Mouse (Mus musculus) urinary bladder, postnatal 36 days (tissue): Measurements from ENCODE around the gene Gm42420.
A peak's percentile ranks its signal among the peaks of the same experiment; 100 is the strongest.

Experiments
- DNase-seq, 2 experiments: peaks; one replicate each; pipeline ENCODE4 v3.0.0; 2022; ENCODE audit warnings: low spot score in 2 of 2, mixed read lengths in 1 of 2

Gene Gm42420

DNA sequence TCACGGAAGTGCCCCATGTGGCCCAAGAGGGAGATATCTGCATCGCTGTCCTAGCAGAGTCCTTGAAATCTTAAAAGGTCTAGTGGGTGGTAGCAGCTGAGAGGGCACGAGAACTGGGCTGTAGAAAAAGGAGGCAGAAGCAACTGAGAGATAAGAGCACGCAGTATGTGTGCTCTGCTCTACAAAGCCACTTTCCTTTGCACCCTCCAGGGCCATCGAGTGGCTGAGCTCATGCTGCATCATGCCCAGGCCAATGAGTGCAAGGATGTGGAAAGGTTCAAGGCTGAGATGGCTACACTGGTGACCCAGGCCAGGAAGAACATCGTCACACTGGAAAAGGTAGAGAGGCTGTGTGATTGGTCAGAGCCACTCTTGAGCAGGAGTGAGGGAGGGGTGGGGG, at the start of gene Gm42420:
TSS of gene Gm42420 (plus strand) at position 237 of the 400 bp plus-strand sequence.
- no peak for DNase-seq

DNA sequence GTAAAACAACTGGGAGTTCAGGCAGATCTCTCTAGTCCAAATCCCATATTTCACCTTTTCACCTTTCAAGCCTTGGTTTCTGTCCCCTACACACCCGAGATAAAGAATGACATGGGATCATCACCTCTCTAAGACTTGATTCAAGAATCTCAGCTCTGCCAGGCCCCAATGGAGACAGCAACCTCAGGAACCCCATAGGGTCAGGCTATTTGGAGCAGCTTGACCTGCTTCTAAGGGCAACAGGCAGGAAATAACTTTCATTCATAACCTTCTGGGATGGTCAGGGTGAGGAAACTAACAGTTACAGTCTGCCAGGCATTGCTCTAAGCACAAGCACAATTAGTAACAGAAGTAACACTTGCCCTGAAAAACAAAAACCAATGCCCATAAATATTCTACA, 48.9 kb upstream of the Gm42420 start:
- DNase-seq: no peak

DNA sequence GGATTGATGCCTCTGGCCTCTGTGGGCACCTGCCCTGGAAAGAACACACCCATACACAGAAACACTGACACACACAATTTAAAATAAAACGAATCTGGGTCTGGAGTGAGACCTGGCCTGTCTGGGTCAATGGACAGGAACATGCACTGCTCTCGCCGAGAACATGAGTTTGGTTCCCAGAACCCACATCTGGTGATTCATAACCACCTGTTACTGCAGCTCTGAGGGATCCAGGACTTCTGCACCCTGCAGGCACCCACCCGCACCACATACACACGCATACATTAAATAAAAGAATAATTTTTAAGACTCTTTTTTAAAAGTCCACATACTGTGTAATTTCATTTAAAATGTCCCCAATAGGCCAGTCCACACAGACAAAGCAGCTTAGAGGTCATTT, 48.3 kb upstream of the Gm42420 start:
- DNase-seq: no peak

DNA sequence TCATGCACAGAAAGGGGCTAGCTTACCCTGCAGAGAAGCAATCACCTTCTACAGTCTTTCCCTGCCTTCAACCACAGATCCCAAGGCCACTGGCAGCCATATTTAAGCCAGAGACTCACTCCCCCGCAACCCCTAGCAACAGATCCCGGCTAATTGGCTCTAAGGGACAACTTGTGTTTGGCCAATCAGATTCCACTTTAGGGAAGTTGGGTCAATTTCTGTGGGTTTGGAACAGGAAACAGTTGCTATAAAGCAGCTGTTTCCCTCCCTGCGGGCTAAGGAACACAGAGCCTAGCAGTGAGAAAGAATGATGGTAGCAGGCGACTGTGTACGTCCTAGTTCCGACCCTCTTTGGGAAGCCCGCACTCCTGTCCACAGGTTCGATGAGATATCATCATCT, 47.3 kb upstream of the Gm42420 start:
- no peak for DNase-seq

DNA sequence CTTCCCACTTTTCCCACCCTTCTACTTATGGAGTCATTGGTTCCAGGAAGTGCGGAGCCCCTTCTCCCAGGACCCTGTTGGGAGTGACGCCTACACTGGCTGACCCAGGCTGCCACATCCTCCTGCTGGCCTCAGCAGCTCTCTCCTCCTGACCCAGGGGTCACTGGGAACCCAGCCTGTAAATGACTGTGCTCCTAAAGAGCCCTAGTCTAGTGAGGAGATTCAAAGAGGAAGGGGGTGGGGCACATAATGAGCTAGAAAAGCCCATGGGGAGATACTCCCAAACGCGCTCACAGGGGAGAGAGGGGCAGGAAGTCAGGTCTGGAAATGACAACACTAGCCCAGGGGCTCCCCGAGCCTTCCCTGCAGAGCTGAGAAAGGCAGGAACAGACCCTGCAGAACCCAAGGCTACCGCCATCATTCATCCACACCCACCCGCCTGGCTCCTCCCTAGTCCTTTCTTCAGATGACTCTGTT, 45.8 kb upstream of the Gm42420 start:
- DNase-seq: peak in 1 of 2 experiments; percentile 15

DNA sequence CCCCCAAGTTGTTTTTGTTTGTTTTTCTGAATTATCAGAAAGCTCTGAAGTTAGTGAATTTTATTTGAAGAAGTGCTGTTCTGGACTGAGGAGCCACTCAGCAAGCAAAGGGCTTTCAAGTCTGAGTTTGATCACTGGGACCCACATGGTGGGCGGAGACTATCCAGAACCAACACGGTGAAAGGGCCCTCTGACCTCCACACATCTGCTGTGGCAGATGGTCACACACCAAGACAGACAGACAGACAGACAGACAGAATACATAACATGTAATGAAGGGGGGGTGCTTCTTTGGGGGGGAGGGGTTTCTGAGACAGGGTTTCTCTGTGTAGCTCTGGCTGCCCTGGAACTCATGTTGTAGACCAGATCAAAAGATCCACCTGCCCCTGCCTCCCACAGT, 45.0 kb upstream of the Gm42420 start:
- no peak for DNase-seq

DNA sequence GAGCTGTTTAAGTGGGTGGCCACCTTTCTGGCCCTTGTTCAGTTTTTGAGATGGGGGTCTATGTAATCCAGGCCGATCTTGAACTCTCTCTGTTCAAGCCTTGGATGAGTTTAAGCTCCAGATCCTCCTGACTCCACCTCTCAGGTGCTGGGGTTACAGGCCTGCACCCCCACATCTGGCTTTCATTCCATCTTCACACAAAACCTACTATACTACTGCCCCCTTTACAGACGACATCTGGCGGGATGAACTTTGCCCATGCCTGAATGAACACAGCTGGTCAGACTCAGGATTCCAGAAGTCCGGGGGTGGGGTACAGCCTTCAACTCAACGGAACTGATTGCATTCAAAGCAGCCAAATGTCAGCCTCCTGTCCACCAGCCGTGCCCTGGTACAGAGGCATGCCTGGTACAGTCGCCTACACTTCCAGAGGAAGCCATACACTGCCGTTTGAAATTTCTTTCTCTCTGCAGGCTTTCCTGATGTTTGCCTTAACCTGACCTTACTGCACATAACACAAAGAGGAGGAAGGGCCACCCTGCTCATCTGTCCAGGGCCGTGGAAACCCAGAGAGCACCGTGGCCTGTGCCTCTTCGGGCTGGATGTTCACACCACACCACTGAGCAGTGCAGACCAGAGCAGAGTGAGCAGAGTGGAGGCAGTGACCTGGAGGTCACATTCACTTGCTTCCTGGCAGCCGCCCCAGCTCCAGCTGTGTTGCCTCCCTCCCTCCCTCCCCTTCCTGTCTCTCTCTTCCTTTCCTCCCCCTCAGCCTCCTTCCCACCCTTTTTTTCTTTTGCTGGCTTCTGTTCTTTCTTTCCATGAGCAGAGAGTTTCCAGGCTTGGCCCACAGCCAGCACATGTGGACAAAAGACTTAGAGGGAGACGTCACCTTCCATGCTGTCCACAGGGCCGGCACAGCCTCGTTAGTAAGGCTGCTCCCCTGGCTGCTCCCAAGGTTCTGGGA, 42.6 kb upstream of the Gm42420 start:
- DNase-seq: peak; percentile 30 to 61

DNA sequence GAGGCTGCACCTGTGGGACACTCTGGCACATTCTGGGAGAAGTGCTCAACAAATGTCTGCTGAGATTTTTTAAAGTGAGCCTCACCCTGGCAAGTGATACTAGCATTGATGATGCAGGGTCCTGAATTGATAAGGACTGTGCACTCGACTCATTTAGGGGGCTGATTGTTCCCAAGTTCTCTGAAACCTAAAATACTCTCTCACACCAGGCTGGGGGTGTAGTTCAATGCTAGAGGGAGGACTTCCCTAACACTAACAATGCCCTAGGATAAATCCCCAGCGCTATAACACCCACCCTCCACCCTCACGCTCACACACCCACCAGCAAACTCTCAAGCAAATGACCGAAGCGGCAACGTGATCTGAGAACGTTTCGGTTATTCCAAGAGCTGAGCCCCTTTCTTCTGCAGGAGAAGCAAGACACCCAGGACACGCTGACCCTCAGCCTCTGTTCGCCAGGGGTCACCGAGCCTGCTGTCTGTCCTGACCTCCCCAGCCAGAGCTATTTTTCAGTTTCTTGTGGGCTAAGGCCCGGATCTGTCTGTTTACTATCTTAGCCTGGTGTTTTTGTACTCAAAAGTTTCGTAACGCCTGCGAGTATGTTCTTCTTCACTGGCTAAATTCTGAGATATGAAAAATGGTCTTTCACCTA, 41.7 kb upstream of the Gm42420 start:
- peak in 1 of 2 experiments; percentile 25 for DNase-seq

DNA sequence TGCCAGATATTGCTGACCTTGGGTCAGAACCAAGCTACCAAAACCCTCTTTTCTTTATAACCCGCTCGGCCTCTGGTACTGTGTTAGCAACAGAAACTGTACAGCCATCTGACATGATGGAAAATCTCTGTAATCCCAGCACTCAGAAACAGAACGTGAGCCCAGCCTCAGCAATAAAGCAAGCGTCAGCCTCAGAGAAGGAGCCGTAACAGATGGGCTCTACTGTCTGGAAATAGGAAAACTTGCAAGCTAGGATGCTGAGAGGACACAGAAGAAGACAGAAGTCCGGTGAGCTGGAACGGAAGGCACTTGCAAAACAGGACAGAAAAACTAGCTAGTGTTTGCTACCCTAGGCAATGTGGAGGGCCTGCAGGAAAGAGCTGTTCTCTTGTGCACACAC, 40.1 kb upstream of the Gm42420 start:
- DNase-seq: no peak

DNA sequence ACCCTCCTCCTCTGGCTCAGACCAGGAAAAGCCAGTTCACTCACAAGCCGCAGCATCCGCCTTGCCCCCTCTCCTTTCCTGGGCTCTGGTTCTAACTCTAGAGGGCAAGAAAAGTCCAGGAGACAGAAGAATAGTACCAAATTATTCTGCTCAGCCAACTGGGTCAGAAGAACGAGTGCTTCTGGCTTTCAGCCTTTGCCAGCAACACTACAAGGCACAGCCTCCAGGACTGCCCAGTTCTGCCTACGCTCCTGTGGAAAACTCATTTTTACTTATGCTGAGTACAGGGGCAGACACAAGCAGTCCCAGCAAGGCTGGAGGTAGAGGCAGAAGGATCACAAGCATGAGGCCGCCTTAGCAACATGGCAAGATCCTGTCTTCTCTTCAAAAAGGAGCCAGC, 37.5 kb upstream of the Gm42420 start:
- DNase-seq: no peak

DNA sequence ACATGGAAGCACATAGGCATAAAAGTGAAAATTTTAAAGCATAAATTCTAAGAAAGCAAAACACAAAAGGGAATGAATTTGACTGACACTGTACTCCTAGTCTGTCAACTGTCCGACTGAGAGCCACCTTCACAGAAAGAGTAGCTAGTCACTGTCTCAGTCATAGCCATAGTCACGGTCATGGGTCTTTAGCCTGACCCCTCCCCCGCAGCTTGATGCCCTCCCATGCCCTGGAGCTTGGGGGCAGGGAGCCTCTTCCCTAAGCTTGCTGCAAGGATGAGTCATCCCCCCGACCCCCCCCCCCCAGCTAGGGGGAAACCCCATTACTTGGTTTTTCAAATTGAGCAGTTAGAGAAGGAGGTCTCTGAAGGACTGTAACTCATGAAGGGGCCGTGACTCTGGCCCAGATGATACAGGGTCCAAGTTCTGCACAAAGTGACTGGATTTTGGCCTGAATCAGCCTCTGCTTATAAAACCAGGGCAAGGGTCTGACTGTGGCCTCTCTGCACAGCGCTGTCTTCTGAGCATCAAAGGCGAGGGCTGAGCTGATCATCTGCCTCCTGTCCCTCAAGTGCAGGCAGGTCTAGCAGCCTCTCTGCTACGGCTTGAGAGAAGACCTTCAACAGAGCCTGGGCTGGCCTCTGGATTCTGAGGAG, 33.4 kb upstream of the Gm42420 start:
- DNase-seq: no peak

DNA sequence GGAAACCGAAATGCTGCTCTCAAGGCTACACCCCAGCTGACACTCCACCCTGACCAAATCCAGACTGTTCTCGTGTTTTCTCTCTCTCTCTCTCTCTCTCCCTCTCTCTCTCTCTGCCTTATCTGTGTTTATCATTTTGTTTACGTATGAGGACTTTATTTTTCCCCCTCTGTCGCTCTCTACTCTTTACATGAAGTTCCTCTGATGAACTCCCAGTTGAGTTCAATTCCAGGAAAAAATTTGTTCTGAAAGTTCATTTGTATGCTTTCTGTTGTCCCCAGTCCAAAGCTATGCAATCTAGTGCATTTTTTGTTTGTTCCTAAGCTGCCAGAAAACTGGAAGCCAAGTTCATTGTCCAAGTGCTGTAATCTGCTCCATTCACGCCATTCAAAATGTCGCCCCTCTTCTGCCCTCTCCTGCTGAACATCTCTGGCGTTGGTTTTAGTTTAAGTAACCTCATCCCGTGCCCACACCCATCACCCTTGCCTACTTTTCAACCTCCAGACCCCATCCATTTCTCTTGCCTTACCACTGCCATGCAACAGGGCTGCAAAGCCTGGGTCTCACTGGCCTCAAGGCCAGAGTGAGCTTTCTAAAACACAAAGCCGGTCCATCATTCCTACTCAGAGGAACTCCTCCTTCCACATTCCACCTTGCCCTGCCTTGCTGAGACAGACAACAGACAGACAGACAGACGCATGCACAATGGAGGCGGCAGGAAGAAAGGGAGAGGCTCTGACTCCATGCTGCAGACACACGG, 30.5 kb upstream of the Gm42420 start:
- DNase-seq: peak in 1 of 2 experiments; percentile 7

DNA sequence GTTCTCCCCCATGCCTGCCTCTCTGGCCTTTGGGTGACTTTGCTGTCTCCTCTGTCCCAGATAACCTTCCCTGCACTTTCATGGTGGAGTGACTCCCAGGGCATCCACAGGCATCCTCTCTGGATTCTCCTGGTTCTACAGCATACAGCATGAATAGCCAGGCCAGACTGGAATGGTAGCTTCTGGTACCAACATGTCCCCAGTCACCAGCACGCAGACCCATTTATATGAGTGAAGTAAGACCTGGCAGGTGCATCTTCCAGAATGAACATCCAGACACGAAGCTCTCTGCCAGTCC, 30.0 kb upstream of the Gm42420 start:
- no peak for DNase-seq

DNA sequence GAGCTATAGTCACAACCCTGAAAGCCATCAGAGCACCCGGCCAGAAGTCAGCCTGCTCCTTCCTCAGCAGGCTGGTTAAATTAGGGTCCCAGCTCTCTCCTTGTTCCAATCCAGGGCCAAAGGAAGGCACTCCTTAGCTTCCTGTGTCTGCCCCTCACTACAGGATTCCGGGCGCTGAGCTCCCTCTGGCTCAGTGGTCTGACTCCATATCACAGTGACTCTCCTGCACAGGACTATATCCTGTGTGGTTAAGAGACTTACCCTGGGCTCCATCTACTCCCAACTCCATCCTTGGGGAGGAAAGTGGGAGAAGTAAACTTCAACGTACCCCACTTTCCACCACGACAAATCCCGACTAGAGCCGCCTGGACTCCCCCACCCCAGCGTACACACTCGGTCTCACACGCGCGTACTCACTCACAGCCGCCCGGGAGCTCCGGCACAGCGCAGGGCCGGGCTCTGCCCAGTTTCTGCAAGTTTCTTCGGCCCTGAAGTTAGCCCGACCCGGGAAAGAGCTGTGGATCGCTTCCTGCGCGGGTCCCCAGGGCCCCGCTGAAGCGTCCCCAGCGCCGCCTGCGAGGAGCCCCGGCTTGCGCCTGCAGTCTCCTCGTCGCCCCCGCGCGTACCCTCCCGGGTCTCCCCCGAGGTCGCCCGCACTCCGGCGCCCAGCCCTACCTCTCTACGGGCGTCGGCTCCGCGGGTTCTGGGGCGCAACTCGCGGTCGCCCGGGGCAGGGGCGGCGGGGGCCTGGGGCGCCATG, 28.5 kb upstream of the Gm42420 start:
- peak; percentile 17 to 26 for DNase-seq

DNA sequence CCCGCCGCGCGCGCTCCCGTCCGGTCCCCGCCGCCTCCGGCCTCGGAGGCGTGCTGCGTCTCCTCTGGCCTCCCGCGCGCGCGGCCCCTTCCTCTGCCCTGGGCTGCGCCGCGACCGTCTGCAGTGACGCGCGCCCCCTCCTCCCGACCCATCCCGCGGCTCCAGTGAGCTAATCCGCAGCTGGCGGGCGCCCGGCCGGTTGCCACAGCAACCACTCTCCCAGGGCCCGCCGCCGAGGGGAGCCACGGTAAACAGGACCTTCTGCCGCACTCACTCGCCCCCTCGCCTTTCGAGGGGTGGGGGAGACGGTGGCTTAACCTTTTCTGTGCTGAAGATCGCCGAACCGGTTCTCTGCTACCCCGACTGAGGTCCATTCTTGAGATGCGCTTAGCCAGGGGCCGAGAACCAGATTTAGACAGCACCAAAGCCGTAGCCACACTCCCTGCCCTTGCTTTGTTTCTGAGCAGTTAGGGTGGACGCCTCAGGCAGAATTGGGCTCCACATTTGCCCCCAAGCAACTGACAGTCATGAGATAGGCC, 27.8 kb upstream of the Gm42420 start, which contains the start of gene Dennd2a:
TSS of gene Dennd2a (minus strand) at position 145 of the 539 bp plus-strand sequence.
- DNase-seq: peak; percentile 40 to 66

DNA sequence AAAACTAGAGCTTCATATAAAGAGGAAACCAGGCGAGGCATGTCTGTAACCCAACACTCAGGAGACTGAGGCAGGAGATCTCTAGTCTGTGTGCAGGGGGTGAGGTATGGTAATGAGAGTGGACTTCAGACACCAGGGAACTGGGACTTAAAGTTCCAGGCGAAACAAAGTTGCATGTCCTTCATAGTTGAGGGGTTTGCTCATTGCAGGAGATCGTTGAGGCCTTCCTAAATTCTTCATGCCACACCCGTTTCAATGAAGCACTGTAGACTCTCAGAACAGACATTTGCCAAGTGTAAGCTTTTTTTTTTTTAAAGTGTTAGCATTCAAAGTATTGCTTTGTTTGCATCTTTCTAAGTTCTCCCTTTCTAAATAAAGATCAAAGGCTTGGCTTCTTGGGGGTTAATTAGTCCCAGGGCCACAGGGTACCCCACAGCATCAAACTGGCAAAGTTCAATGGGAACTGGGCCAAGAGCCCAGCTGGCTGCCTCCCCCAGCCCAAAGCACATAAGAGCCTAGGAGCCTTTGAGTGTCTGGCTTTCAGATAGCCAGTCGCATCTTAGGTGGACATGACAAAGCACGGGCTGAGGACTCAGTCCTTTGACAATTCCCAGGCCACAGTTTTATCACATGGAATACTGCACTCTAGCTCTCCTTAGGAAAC, 26.1 kb upstream of the Gm42420 start:
- DNase-seq: no peak

DNA sequence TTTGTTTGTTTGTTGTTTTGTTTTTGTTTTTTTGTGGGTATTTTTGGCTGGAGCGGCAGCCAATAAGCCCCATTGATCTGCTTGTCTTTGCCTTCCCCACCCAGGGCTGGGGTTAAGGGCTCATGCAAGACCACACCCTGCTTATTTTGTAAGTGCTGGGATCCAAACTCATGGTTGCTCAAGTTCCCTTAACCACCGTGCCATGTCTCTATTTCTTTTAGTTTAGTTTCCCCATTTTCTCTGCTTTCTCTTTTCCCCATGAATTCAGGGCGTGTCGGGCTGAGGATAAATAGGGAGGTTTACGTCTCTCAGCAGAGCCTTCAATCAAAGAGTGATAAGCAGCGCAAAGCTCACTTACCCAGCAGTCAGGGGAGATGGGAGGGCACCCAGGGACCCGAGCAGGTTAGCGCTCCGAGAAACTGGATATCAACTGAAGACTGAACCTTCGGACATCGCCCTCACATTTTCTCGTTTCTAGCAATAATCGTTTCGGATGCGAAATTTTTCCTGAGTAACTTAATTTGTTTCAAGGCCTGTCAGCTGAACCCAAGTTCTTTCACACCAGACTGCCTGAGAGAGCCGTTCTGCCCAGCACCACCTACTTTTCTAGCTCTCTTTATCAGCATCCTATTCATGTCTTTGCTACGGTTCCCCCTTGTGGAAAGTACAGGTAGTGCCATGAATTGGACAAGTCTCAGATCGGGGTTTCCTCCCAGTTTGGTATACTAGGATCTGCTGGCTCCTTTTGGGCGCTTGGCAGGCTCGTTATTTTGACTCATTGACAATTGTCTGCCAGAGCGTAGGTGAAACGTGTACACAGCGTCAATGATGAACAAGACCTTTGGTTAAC, 23.2 kb upstream of the Gm42420 start:
- DNase-seq: peak; percentile 68 to 79

DNA sequence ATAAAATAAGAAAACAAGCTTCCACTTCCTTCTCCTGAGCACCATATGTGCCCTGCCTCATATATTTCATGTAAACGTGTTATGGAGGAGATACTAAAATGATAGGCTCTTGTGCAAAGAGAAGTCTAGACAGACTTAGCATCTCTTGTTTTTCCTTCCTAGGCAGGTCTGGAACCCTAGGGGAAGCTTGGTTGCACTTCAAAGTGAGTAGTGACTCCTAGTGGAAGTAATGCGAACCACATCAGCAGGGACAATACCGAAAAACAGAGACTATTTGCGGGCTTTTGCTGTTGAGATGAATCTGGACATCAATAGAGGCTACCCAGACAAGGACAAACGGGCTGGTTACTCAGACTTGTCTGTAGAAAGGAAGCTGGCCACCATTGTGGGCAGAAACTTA, 18.0 kb upstream of the Gm42420 start:
- DNase-seq: no peak

DNA sequence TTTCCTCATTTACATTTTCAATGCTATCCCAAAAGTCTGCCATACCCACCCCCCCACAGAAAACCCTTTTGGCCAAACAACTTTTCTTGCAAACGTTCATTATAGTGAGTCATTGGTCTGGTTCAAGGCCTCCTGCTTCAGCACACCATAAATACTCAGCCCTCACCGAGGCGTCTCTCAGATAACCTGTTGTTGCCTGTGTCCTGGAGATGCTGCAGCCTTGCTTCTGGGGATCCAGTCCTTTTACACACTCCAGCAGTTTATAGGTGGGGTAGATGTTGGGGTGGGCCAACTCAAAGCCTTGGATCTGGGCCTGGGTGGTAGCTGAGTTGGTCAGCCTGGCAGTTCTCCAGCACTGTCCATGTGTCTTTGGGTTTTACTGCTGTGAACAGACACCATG, 15.1 kb upstream of the Gm42420 start:
- no peak for DNase-seq
